Mouse (Mus musculus) embryo, embryonic 11 days (tissue): ENCODE data around the gene Gm14862.
A peak's percentile ranks its signal among the peaks of the same experiment; 100 is the strongest.
"Not testable (repeated sequence)": the region's sequence is repeated elsewhere in the genome, so short reads cannot be mapped to it uniquely, and the experiment has no call there.

Experiments used
- DNase-seq: peaks from one replicate; pipeline ENCODE4 v3.0.0-alpha.2; 2015

Gm14862 gene

DNA sequence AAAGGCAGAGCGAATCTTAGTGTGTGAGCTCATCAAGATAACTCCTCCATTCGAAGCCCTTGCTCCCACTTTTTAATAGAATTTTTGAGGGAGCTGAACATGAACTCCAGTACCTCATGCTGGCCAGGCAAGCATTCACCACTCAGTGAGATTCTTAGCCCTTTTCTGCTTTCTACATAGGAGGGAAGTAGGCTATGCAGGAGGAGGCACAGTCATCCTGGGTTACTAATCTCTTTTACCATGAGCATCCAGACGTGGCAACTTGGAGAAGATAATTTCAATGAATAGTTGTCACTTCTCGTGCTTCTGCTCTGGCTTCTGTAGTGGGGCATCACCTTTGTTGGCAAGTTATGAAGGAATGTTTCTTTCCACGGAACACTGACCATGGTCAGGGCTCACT lies at the start of gene Gm14862:
Gene Gm14862, minus strand, starts transcription at position 134 of the 400 bp plus-strand sequence.
- DNase-seq = no peak

DNA sequence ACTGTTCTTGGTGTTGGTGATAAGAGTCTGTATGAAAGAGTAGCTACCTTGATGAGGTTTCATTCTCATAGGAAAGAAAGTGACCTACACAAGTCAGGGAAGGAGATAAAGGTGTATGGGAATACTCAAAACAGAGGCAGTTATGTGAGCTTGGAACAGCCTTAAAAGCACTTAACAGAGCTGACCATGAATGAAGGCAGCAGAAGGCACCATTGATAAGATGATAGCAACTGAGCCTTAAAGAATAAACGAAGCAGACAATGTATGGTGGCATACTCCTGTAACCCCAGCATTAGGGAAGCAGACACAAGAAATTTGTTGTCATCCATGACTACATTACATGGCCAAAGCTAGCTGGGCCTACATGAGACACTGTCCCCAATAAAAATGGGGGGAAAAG lies 46.8 kb upstream of the Gm14862 start:
- DNase-seq = no peak

DNA sequence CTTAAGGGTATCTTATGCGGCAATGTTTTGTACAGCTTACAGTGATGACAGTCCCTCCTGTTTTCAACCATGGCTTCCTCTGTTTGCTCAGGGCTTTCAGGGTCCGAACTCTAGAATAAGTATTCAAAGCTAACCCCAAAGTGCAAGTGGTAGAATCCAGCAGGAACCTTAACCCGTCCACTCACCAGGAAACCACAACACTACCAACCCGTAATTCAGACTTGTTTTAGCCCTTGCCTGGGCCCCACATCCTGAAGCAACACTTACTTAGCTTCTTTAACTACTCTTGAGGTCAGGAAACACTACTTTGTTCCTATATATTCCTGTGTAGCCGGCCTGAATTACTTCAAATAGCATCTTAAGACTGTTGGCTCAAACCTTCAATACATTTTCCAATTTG lies 46.1 kb upstream of the Gm14862 start:
- no peak for DNase-seq

- DNase-seq = no peak
Observed at GRCm38 (mm10) chrX:9298413-9298864, 41.7 kb upstream of the Gm14862 start.

DNA sequence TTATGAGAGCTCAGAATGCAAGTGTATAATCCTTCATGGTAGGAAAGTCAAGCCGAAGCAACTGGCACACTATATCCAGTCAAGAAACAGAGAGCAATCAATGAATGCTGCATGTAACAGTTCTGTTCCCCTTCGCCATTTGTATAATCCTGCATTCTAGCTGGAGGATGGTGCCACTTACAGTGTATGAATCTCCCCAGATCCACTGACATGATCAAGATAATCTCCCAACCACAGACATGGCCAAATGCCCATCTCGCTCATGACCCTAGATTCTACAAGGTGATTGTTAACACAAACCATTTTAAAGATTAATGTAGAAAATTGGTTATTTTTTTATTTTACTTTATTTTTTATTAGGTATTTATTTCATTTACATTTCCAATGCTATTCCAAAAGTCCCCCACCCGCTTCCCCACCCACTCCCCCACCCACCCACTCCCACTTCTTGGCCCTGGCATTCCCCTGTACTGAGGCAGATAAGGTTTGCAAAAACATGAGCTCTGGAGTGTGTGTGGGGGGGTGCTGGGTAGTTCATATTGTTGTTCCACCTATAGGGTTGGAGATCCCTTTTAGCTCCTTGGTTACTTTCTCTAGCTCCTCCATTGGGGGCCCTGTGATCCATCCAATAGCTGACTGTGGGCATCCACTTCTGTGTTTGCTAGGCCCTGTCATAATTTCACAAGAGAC lies 36.6 kb upstream of the Gm14862 start:
- DNase-seq = not testable (repeated sequence)

GRCm38 (mm10) chrX:9283464-9283863 lies 26.8 kb upstream of the Gm14862 start, which contains the start of gene H2al1m:
Gene H2al1m (plus strand): TSS chrX:9283764.
- DNase-seq = not testable (repeated sequence)

- DNase-seq = no peak
Observed at GRCm38 (mm10) chrX:9274321-9274720, 17.6 kb upstream of the Gm14862 start.

DNA sequence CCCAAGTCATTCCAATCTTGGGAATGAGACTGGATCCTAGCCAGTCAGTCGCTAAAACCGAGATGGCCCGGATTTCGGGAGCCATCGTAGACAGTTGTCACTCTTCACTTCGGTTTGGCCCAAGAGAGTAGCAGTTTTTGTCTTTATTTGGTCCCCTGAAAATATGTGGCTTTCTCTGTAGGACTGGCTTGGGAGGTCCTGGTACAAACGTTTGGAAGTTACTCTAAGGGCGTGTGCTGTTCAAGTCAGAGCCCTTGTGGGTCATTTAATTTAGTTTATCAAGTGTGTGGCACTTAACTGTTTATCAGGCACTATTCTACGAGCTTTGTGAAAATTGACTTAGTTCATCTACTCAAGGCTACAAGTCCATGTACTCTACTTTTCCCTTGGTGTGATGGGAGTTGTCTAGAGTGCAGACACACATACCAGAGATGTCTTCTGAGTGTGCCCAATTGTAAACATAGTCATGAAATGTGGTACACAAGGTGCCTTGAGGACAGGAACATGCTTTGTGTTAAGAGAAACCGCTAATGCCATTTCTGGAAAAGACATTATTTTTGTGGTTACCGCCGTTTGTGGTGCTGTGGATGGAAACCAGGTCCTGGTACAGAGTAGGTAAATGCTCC lies 16.8 kb upstream of the Gm14862 start:
- peak; percentile 3 for DNase-seq

DNA sequence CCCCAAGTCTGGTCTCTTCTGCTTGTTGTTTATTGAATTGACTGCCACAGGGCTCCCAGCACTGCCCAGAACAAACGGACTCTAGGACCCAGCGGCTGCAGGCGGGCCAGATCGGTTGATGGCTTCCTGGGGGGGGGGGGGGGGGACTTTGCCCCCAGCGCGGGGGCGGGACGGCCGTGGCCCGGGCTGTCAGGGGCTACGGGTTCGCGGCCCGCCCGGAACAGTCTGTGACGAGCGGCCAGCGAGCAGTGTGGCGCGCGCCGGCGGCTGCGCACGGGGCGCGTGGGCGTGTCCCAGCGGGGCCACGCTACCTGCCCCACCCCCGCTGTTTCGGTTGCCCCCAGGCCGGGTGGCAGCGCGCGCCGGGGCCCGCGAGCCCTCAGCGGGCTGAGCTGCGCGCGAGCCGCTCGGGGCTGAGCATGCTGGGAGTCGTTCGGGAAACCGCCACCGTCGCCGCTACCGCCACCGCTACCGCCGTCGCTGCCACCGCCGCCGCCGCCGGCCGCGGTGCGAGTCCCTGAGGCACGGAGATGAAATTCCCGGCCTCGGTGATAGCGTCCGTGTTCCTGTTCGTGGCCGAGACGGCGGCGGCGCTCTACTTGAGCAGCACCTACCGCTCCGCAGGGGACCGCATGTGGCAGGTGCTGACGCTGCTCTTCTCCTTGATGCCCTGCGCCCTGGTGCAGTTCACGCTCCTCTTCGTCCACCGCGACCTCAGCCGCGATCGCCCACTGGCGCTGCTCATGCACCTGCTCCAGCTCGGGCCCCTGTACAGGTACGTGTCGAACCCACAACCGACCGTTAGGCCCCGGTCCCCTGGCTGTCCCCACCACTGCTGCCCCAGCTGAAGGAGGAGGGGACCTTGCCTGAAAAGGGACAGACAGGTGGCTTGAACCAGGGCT lies 16.0 kb upstream of the Gm14862 start, which contains the start of gene Xk:
Gene Xk, plus strand, starts transcription at position 297 of the 902 bp plus-strand sequence.
- DNase-seq = peak; percentile 73

DNA sequence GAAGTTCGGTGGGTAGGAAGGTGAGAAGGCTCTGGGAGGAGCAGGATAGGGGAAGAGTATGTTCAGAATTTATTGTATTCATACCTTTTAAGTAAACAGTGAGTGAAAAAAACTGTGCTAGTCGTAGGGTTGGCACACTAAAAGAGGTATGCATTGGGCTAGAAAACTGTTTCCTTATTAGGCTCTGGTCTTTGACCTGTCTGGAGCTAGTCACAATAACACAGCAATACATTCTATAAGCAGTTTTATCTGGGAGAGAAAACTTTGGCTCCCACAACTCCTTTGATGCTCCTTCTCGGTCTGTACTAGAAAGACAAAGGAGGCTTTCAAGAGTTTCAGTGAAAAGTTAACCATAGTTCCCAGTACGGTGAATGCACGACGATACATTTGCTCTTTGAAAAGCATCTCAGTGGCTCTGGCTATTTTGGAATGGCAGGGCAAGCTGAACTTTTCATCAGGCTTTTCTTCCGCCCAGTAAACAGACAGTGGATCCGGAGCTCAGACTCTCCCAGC lies 15.3 kb upstream of the Gm14862 start:
- no peak for DNase-seq

DNA sequence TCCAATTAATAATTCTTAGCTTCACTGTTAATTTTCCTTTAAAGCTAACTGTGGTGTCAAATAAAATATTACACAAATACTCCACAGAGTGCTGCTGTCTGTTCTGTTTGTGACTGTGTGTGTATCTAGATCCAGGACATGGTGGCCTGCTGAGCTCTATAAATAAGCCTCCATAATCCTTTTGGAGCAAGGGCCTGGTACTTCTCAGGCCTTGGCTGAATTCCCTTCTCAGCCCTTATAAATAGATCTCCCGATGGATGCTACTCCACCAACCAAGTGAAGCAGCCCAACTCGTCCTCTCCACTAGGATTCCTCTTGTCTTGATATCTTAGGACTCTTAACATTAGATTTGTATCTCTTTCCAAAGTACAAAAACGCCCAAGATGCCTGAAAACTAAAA lies 14.4 kb upstream of the Gm14862 start:
- DNase-seq = no peak

- DNase-seq = no peak
Observed at GRCm38 (mm10) chrX:9259267-9259666, 2.6 kb upstream of the Gm14862 start.

GRCm38 (mm10) chrX:9257831-9258230 lies 1.1 kb upstream of the Gm14862 start:
- DNase-seq = no peak

- DNase-seq = no peak
Observed at GRCm38 (mm10) chrX:9254901-9255300, 1.8 kb downstream of the Gm14862 start.

DNA sequence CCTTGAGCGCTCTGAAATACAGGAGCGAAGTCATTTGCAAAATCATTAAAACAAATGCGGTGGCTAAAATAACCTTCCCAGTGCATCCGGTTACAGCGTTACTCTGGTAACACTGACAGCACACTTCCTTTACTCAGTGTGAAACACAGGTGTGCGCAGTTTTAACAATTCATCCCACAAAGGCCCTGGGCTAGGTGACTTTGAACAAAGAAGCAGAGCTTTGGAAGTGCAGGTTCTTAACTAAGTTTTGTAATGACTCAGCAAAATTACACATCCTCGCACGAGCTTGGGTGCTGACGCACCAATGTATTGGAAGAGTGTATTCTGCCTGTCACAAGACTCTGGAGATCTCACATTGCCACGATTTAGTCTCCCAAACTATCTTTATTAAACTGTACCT lies 2.7 kb downstream of the Gm14862 start:
- no peak for DNase-seq

GRCm38 (mm10) chrX:9248911-9249310 lies 7.8 kb downstream of the Gm14862 start:
- DNase-seq = peak; percentile 4

DNA sequence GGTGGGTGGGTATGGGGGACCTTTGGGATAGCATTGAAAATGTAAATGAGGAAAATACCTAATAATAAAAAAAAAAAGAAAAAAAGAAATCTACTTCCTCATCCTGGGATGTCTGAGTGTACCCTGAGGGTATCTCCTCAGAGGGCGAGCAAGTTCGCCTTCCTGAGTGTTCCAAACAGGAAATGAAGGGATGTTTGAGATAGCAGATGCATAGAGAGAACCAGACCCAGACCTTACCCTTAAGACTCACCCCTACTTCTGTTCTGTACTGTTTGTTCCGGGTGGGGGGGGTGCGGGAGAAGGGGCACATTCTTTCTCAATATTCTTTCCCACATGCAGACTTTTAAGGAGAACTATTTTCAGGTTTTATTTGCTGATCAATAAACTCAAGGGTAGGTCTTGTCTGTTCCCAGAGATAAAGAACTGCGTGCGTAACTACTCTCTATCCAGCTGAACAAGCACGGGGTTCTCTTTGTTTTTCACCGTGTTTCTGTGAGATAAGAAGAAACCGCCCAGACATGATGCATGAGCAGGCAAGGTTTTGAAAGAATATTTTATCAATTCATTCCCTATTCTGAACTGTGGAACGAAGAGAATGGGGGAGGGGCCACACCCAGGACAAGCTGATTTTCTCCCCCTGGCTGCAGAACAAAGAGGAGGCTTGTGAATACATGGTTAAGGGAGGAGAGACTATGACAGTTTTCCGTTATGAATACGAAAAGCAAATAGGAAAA lies 11.9 kb downstream of the Gm14862 start:
- DNase-seq = peak; percentile 8

DNA sequence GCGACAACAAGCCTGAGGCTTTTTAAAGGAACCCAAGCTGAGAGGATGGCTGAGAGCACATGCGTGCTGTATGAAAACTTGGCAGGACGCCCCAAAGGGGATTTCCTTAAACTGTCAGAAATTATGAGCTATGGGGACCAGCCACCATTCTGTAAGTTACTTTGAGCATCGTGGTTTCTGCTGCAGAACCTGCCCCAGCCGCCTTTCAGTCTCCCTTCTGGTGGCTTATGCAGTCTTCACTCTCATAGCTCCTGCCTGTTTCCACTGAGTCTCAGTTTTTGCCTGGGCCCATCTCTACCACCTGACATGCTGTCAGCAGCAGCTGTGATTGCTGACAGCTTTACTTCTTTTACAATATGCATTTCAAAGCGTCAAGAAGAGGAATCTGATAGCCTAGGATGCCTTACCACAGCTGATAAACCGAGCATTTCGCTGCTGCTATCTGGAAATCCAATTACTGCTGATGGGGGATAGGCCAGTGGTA lies 13.3 kb downstream of the Gm14862 start:
- no peak for DNase-seq

- no peak for DNase-seq
Observed at GRCm38 (mm10) chrX:9240737-9241591, 15.7 kb downstream of the Gm14862 start.

GRCm38 (mm10) chrX:9227105-9227504 lies 29.6 kb downstream of the Gm14862 start:
- DNase-seq = no peak
